ENCODE assay signal across 10 mouse cellular contexts in genomic region chr6:36857627-36858257, GRCm38 (mm10). TPM values are rescaled to one million over a fixed set of nuclear protein-coding genes. Genes with fewer than 3 reads are reported as not detected.
DNase-seq lines count a peak whose midpoint lies in the region; ATAC-seq and TF ChIP-seq lines count a peak whose summit lies in the region.
"Had no signal": no experiment of that assay in that cellular context is flagged by ENCODE, and none has a peak within 500 bp of the region (broad histone marks: within the 10 kb centered on the region; RNA-seq: fewer than 3 reads in every experiment).

No protein-coding gene starts in this region.

- no peak for DNase-seq in lung, postnatal 4 days
- peak; percentile 68 for DNase-seq in forebrain, embryonic 11.5 days (ENCODE audit: low spot score)
- no peak for DNase-seq in cerebellum, postnatal 36 days
- DNase-seq in cerebellum, adult 2 months, result no peak
- DNase-seq in cerebellum, adult 8-10 months, result no peak

- H3K4me1 ChIP-seq in lung, embryonic 16.5 days (replicated peaks; ENCODE audit: control insufficient read depth, insufficient read depth, low read length), result no peaks in the 10 kb centered on the region
- H3K4me1 ChIP-seq in forebrain, embryonic 11.5 days (replicated peaks; ENCODE audit: control insufficient read depth, insufficient read depth, low read length), result peaks cover 9% of the 10 kb centered on the region
- peaks cover 9% of the 10 kb centered on the region; the same call in 1 of the 2 replicates for H3K4me1 ChIP-seq in limb, embryonic 12.5 days (replicated peaks)
- peaks cover 4% of the 10 kb centered on the region; the same call in 1 of the 2 replicates for H3K4me1 ChIP-seq in cerebellum, adult 2 months (ENCODE audit: control insufficient read depth, insufficient read depth, low read length)
- no peaks in the 10 kb centered on the region for H3K4me1 ChIP-seq in liver, embryonic 12.5 days
- H3K4me1 ChIP-seq: megakaryocyte, embryonic 14.5 days had no signal

- H3K9ac ChIP-seq in lung, embryonic 16.5 days (ENCODE audit: low read length), result no peak overlapping the region
- no peak overlapping the region for H3K9ac ChIP-seq in forebrain, embryonic 11.5 days (ENCODE audit: low read length)
- H3K9ac ChIP-seq in limb, embryonic 12.5 days (replicated peaks), result no peak overlapping the region
- no peak overlapping the region for H3K9ac ChIP-seq in liver, embryonic 12.5 days

- ATAC-seq in lung, embryonic 16.5 days (ENCODE audit: low read depth), result 0 out of 2 replicates have a peak, but pooled peaks have one; percentile 34
- ATAC-seq in forebrain, embryonic 11.5 days (replicated peaks; ENCODE audit: low FRiP score), result peak; percentile 84
- ATAC-seq in limb, embryonic 12.5 days (ENCODE audit: insufficient number of reproducible peaks, insufficient read depth, low FRiP score, low TSS enrichment, low read depth), result peak; percentile 26; the same call in 1 of the 2 replicates
- no peak for ATAC-seq in liver, embryonic 12.5 days
- ATAC-seq: intestine, postnatal 0 days had no signal

- H3K27me3 ChIP-seq in lung, embryonic 16.5 days (ENCODE audit: control insufficient read depth, insufficient read depth, low read depth, low read length), result no peaks in the 10 kb centered on the region
- H3K27me3 ChIP-seq in forebrain, embryonic 11.5 days (ENCODE audit: control insufficient read depth, insufficient read depth, low read length), result no peaks in the 10 kb centered on the region
- no peaks in the 10 kb centered on the region for H3K27me3 ChIP-seq in limb, embryonic 12.5 days
- no peaks in the 10 kb centered on the region for H3K27me3 ChIP-seq in cerebellum, adult 2 months (ENCODE audit: control insufficient read depth, insufficient read depth, low read length)
- H3K27me3 ChIP-seq in liver, embryonic 12.5 days (replicated peaks), result no peaks in the 10 kb centered on the region
- H3K27me3 ChIP-seq: megakaryocyte, embryonic 14.5 days had no signal

- TF ChIP-seq CTCF in cerebellum, adult 2 months (IDR thresholded peaks at IDR 0.05; ENCODE audit: borderline replicate concordance, insufficient read depth, low read depth, low read length), result no peak

- H3K4me3 ChIP-seq in lung, embryonic 16.5 days (ENCODE audit: low read length), result no peak overlapping the region
- no peak overlapping the region for H3K4me3 ChIP-seq in forebrain, embryonic 11.5 days (ENCODE audit: low read depth, low read length)
- H3K4me3 ChIP-seq in limb, embryonic 12.5 days (replicated peaks), result no peak overlapping the region
- H3K4me3 ChIP-seq in cerebellum, adult 2 months (replicated peaks; ENCODE audit: insufficient read depth, low read depth, low read length), result no peak overlapping the region
- no peak overlapping the region for H3K4me3 ChIP-seq in liver, embryonic 12.5 days
- H3K4me3 ChIP-seq: megakaryocyte, embryonic 14.5 days had no signal

- no peak for TF ChIP-seq POLR2A in cerebellum, adult 2 months (IDR thresholded peaks at IDR 0.05; ENCODE audit: borderline replicate concordance, insufficient read depth, low read length)

- H3K36me3 ChIP-seq in lung, embryonic 16.5 days (ENCODE audit: control insufficient read depth, insufficient read depth, low read length), result no peaks in the 10 kb centered on the region
- no peaks in the 10 kb centered on the region for H3K36me3 ChIP-seq in forebrain, embryonic 11.5 days (ENCODE audit: control insufficient read depth, insufficient read depth, low read length)
- H3K36me3 ChIP-seq in limb, embryonic 12.5 days, result no peaks in the 10 kb centered on the region
- H3K36me3 ChIP-seq in liver, embryonic 12.5 days, result no peaks in the 10 kb centered on the region

- no peaks in the 10 kb centered on the region for H3K9me3 ChIP-seq in lung, embryonic 16.5 days (ENCODE audit: control insufficient read depth, low read length)
- H3K9me3 ChIP-seq in forebrain, embryonic 11.5 days (ENCODE audit: control insufficient read depth, low read length), result no peaks in the 10 kb centered on the region
- H3K9me3 ChIP-seq in limb, embryonic 12.5 days, result no peaks in the 10 kb centered on the region
- no peaks in the 10 kb centered on the region for H3K9me3 ChIP-seq in liver, embryonic 12.5 days (replicated peaks)

- H3K27ac ChIP-seq in lung, embryonic 16.5 days (ENCODE audit: low read length), result no peak overlapping the region
- H3K27ac ChIP-seq in forebrain, embryonic 11.5 days (ENCODE audit: low read depth, low read length), result peak overlapping the region; percentile 84
- no peak overlapping the region for H3K27ac ChIP-seq in limb, embryonic 12.5 days
- no peak overlapping the region for H3K27ac ChIP-seq in cerebellum, adult 2 months (ENCODE audit: insufficient read depth, low read length)
- H3K27ac ChIP-seq in liver, embryonic 12.5 days, result no peak overlapping the region

- no peak overlapping the region for H3K4me2 ChIP-seq in lung, embryonic 16.5 days (ENCODE audit: low read depth, low read length)
- no peak overlapping the region for H3K4me2 ChIP-seq in forebrain, embryonic 11.5 days (ENCODE audit: low read depth, low read length, severe bottlenecking)
- no peak overlapping the region for H3K4me2 ChIP-seq in limb, embryonic 12.5 days
- no peak overlapping the region for H3K4me2 ChIP-seq in liver, embryonic 12.5 days

- whole genome bisulfite sequencing in lung, embryonic 16.5 days, result 50% methylated on average over 6 of the region's 6 CpGs
- WGBS in forebrain, embryonic 11.5 days, result 20% methylated on average over 6 of the region's 6 CpGs
- WGBS in limb, embryonic 12.5 days, result 59% methylated on average over 6 of the region's 6 CpGs
- WGBS in cerebellum, adult 2 months, result 64% methylated on average over 6 of the region's 6 CpGs
- 53% methylated on average over 6 of the region's 6 CpGs for WGBS in liver, embryonic 12.5 days (ENCODE audit: insufficient replicate concordance)

RNA-seq across cellular contexts. Expression of gene Ptn, which starts 47.7 kb away (rescaled TPM):
- 115 and 134 TPM in 2 replicates for polyA plus RNA-seq in lung, embryonic 16.5 days (2015; fragmentation: Nextera tagmentation; extraction: Ambion mirVana)
- polyA plus RNA-seq in forebrain, embryonic 11.5 days (2014; fragmentation: Nextera tagmentation; extraction: Ambion mirVana), result 188 and 192 TPM in 2 replicates
- polyA plus RNA-seq in limb, embryonic 12.5 days (2016; fragmentation: Nextera tagmentation; extraction: Ambion mirVana), result 395 and 421 TPM in 2 replicates
- polyA plus RNA-seq in cerebellum, adult 2 months (2012; rRNA removed), result 195 and 216 TPM in 2 replicates
- 59.8 and 89.1 TPM in 2 replicates for polyA plus RNA-seq in liver, embryonic 12.5 days (2016; fragmentation: Nextera tagmentation; extraction: Ambion mirVana)
